Mouse (Mus musculus) C2C12 (cell line): ENCODE measurements around the gene Calcoco1.

Source experiments
- CEBPB ChIP-seq: IDR thresholded peaks from one replicate; pipeline ENCODE4 v1.6.1; 2011; ENCODE audit warnings: low read depth, mild to moderate bottlenecking, control low read depth, moderate library complexity
- CTCF ChIP-seq: IDR thresholded peaks from one replicate; pipeline ENCODE4 v1.5.1; 2011; ENCODE audit not compliant: control insufficient read depth, insufficient read depth, insufficient read length
- MAX ChIP-seq: IDR thresholded peaks from one replicate; pipeline ENCODE4 v1.6.1; 2011; ENCODE audit warnings: mild to moderate bottlenecking, control low read depth
- MYOD1 ChIP-seq: IDR thresholded peaks from one replicate; pipeline ENCODE4 v1.6.1; 2011; ENCODE audit warnings: low read depth; ENCODE audit not compliant: control insufficient read depth, insufficient read length
- MYOG ChIP-seq: IDR thresholded peaks from one replicate; pipeline ENCODE4 v1.6.1; 2011; ENCODE audit not compliant: control insufficient read depth, insufficient read length; ENCODE audit errors: extremely low read depth
- USF1 ChIP-seq: IDR thresholded peaks from one replicate; pipeline ENCODE4 v1.6.1; 2011; ENCODE audit warnings: low read depth, mild to moderate bottlenecking, control low read depth, moderate library complexity

GRCm38 (mm10) chr15:102761745-102762378 lies 39.9 kb upstream of the Calcoco1 start:
- no peak for TF ChIP-seq MYOD1
- peak; percentile 78 for TF ChIP-seq CTCF
- TF ChIP-seq USF1 = no peak
- TF ChIP-seq MAX = no peak
- TF ChIP-seq MYOG = no peak
- no peak for TF ChIP-seq CEBPB
